Mouse (Mus musculus) CH12.LX (cell line): ENCODE measurements around the gene Ascl5.

ENCODE experiments used
- BHLHE40 ChIP-seq: IDR thresholded peaks from 2 replicates; pipeline ENCODE4 v1.6.1; 2011; ENCODE audit warnings: mild to moderate bottlenecking, low read depth, low read length, improper control_type of control experiment
- CHD1 ChIP-seq: IDR thresholded peaks from 2 replicates; pipeline ENCODE4 v1.6.1; 2012; ENCODE audit warnings: low read depth, low read length, improper control_type of control experiment, inconsistent platforms
- CTCF ChIP-seq, 2 experiments: IDR thresholded peaks in 1 of 2; conservative IDR thresholded peaks in 1 of 2; 2 replicates each; pipeline ENCODE4 v1.5.1; 2011 to 2012; ENCODE audit warnings: low read depth in 2 of 2, low read length in 2 of 2, improper control_type of control experiment in 1 of 2, inconsistent platforms in 1 of 2, mild to moderate bottlenecking in 1 of 2, moderate library complexity in 1 of 2
- E2F4 ChIP-seq: IDR thresholded peaks from 2 replicates; pipeline ENCODE4 v1.6.1; 2011; ENCODE audit warnings: low read depth, low read length, improper control_type of control experiment; ENCODE audit not compliant: insufficient replicate concordance
- EP300 ChIP-seq: IDR thresholded peaks from 2 replicates; pipeline ENCODE4 v1.6.1; 2011; ENCODE audit warnings: low read length, improper control_type of control experiment
- HCFC1 ChIP-seq: IDR thresholded peaks from 2 replicates; pipeline ENCODE4 v1.6.1; 2012; ENCODE audit warnings: low read depth, mild to moderate bottlenecking, inconsistent platforms, low read length, improper control_type of control experiment
- JUN ChIP-seq: IDR thresholded peaks from 2 replicates; pipeline ENCODE4 v1.6.1; 2011; ENCODE audit warnings: low read depth, mild to moderate bottlenecking, low read length, improper control_type of control experiment, moderate library complexity; ENCODE audit not compliant: insufficient read depth
- POLR2A ChIP-seq: IDR thresholded peaks from 2 replicates; pipeline ENCODE4 v1.6.1; 2011; ENCODE audit warnings: low read depth, mild to moderate bottlenecking, improper control_type of control experiment, low read length
- USF1 ChIP-seq: IDR thresholded peaks from 2 replicates; pipeline ENCODE4 v1.6.1; 2014; ENCODE audit warnings: low read depth, mild to moderate bottlenecking, inconsistent platforms, low read length, improper control_type of control experiment

DNA sequence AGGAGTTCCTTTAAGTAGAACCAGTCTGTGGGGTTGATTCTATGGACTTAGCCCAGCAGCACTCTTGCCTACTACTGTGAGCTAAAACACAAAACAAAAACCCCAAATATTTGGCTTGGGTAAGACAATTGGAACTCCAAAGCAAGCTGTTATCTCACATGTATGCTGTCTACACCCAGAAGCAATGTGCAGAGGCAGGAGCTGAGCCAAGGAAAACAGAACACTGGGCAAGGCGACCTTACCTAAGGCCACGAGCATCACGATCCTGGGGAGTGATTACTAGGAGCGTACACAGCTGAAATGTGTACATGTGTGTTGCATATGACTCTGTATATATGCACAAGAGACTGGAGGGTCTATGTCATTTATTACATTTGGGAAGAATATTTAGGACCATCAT is 37.1 kb upstream of the Ascl5 start:
- TF ChIP-seq BHLHE40 = no peak
- no peak for TF ChIP-seq E2F4
- no peak for TF ChIP-seq CTCF (conservative IDR thresholded peaks at IDR 0.05 in 1 of 2, IDR thresholded peaks at IDR 0.05 in 1 of 2; ENCODE audit: low read depth in 2 of 2, low read length in 2 of 2)
- TF ChIP-seq POLR2A = no peak
- no peak for TF ChIP-seq USF1
- no peak for TF ChIP-seq CHD1
- TF ChIP-seq JUN = no peak
- no peak for TF ChIP-seq EP300
- TF ChIP-seq HCFC1 = no peak
